Mouse (Mus musculus): ENCODE data around the gene Cracr2b. TPM values are rescaled to one million over a fixed set of nuclear protein-coding genes. Genes with fewer than 3 reads are reported as not detected.
A peak's percentile ranks its signal among the peaks of the same experiment; 100 is the strongest.

Cracr2b gene
- total and polyA plus RNA-seq, 2 experiments from 2014 or later: 6.7 to 7.2 TPM

DNA sequence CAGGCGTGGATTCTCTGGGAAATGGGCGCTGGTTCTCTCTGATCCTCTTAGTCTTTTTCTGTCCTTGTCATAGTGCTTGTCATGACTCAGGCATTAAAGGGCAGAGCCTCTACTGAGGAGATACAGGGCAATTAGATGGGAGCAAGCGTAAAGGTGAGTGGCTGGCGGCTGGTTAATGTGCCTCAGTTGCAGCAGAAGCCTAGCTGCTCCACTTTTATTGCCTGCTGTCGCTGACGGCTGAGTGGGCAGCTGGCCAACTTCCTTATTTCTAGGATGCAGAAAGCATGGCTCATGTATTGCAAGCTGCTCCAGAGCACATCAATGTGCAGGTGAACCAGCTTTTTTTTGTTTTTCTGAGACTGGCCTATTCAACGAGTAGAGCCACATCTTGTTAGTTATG lies 41.9 kb upstream of the Cracr2b start:
- Histone ChIP-seq H3K36me3 (ENCODE audit: insufficient read depth) (no peaks in the 10 kb centered on the region), H3K27me3 (ENCODE audit: insufficient read depth, low read length) (no peaks in the 10 kb centered on the region), H3K9ac (no peak overlapping the region), H3K4me1 (ENCODE audit: insufficient read depth) (peaks cover 3% of the 10 kb centered on the region; the same call in 1 of the 2 replicates), H3K9me3 (ENCODE audit: low read length) (no peaks in the 10 kb centered on the region), H3K4me3 (ENCODE audit: low read depth, low read length) (no peak overlapping the region), H3K27ac (ENCODE audit: low read depth, low read length) (no peak overlapping the region), H3K4me2 (ENCODE audit: low read depth) (no peak overlapping the region)
- DNase-seq (peak; percentile 55), ATAC-seq (no peak)
- TF ChIP-seq CTCF (IDR thresholded peaks at IDR 0.05; ENCODE audit: low read depth): no peak
- WGBS: 62% methylated on average over 7 of the region's 7 CpGs

DNA sequence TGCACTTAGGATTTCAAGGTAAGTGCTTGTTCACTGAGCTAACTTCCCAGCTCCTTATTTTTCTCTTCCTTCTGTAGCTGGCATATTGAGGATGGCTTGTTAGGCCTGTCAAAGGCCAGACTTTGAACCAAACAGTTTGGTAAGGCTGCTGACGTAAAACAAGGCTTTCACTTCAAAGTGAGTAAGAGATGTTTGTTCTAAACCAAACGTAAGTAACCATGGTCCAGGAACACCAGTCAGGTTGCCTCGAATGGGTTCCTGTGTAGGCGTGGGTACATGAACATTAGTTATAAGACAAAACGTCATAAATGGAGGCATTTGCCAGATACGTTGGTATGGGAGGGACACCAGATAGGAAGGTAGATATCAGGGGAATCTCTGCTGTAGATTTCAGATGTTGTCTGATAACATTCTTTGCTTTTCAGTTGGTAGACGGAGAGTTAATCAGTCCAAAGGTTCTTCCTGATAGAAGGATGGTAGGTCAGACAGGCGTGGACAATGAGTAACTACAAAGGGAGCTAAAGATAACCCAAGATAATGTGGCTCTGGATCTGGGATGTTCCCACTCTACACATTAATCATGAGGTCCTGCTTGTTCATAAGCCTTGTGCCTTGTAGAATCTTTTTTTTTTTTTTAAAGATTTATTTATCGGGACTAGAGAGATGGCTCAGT lies 40.7 kb upstream of the Cracr2b start:
- Histone ChIP-seq H3K4me2 (ENCODE audit: low read depth) (no peak overlapping the region), H3K27me3 (ENCODE audit: insufficient read depth, low read length) (no peaks in the 10 kb centered on the region), H3K36me3 (ENCODE audit: insufficient read depth) (no peaks in the 10 kb centered on the region), H3K4me3 (ENCODE audit: low read depth, low read length) (no peak overlapping the region), H3K9ac (no peak overlapping the region), H3K27ac (ENCODE audit: low read depth, low read length) (no peak overlapping the region), H3K4me1 (ENCODE audit: insufficient read depth) (no peaks in the 10 kb centered on the region), H3K9me3 (ENCODE audit: low read length) (no peaks in the 10 kb centered on the region)
- ATAC-seq (no peak), DNase-seq (no peak)
- no peak for TF ChIP-seq CTCF (IDR thresholded peaks at IDR 0.05; ENCODE audit: low read depth)
- WGBS: 87% methylated on average over 9 of the region's 9 CpGs

- 72% methylated on average over 4 of the region's 4 CpGs for WGBS
Measured at GRCm38 (mm10) chr7:141423811-141424210, 37.1 kb upstream of the Cracr2b start.

GRCm38 (mm10) chr7:141426948-141427730 lies 33.8 kb upstream of the Cracr2b start:
- H3K27me3 ChIP-seq (ENCODE audit: insufficient read depth, low read length): no peaks in the 10 kb centered on the region
- no peak for TF ChIP-seq CTCF (IDR thresholded peaks at IDR 0.05; ENCODE audit: low read depth)
- 0 out of 2 replicates have a peak, but pooled peaks cover 8% of the 10 kb centered on the region for H3K4me1 ChIP-seq (ENCODE audit: insufficient read depth)
- H3K9ac ChIP-seq: no peak overlapping the region
- no peak overlapping the region for H3K4me3 ChIP-seq (ENCODE audit: low read depth, low read length)
- no peak overlapping the region for H3K27ac ChIP-seq (ENCODE audit: low read depth, low read length)
- no peaks in the 10 kb centered on the region for H3K9me3 ChIP-seq (ENCODE audit: low read length)
- DNase-seq (no peak), ATAC-seq (no peak)
- peaks cover 30% of the 10 kb centered on the region for H3K36me3 ChIP-seq (ENCODE audit: insufficient read depth)
- 90% methylated on average over 12 of the region's 12 CpGs for WGBS
- no peak overlapping the region for H3K4me2 ChIP-seq (ENCODE audit: low read depth)

More at GRCm38 (mm10) chr7:141423811-141424210, 37.1 kb upstream of the Cracr2b start:
- H3K4me1 ChIP-seq (ENCODE audit: insufficient read depth): 0 out of 2 replicates have a peak, but pooled peaks cover 4% of the 10 kb centered on the region
- H3K27ac ChIP-seq (ENCODE audit: low read depth, low read length): no peak overlapping the region
- H3K36me3 ChIP-seq (ENCODE audit: insufficient read depth): peaks cover 10% of the 10 kb centered on the region
- no peak for ATAC-seq
- H3K27me3 ChIP-seq (ENCODE audit: insufficient read depth, low read length): no peaks in the 10 kb centered on the region
- DNase-seq: no peak
- no peaks in the 10 kb centered on the region for H3K9me3 ChIP-seq (ENCODE audit: low read length)
- no peak overlapping the region for H3K4me2 ChIP-seq (ENCODE audit: low read depth)
- no peak overlapping the region for H3K9ac ChIP-seq
- TF ChIP-seq CTCF (IDR thresholded peaks at IDR 0.05; ENCODE audit: low read depth): no peak
- no peak overlapping the region for H3K4me3 ChIP-seq (ENCODE audit: low read depth, low read length)

DNA sequence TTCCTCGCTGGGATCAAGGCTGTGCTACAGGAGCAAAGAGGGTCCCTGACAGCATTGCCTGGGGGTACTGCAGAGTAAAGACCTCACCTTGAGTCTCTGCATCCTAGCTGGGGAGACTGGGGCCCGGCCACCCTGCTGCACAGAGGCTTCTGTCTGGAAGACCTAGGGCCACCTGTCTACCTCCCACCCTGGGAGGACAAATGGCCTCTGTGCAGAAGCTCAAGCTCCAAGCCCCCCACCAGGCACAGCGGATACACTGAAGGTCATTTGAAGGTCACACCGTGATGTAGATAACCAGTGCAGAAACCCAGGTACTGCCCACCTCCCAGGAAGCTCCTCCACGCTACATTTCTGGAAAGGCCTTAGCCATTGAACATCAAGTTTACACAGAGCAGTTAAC lies 32.2 kb upstream of the Cracr2b start:
- Histone ChIP-seq H3K9ac (peak overlapping the region; percentile 71), H3K9me3 (ENCODE audit: low read length) (no peaks in the 10 kb centered on the region), H3K27me3 (ENCODE audit: insufficient read depth, low read length) (no peaks in the 10 kb centered on the region), H3K4me2 (ENCODE audit: low read depth) (peak overlapping the region; percentile 75), H3K27ac (ENCODE audit: low read depth, low read length) (peak overlapping the region; percentile 77), H3K36me3 (ENCODE audit: insufficient read depth) (peaks cover 46% of the 10 kb centered on the region), H3K4me1 (ENCODE audit: insufficient read depth) (peaks cover 12% of the 10 kb centered on the region), H3K4me3 (ENCODE audit: low read depth, low read length) (peak overlapping the region; percentile 45)
- DNase-seq: no peak
- 50% methylated on average over 5 of the region's 5 CpGs for WGBS
- no peak for ATAC-seq
- no peak for TF ChIP-seq CTCF (IDR thresholded peaks at IDR 0.05; ENCODE audit: low read depth)

- H3K4me3 ChIP-seq (ENCODE audit: low read depth, low read length): peak within 1 kb of the TSS; percentile 45
Measured at GRCm38 (mm10) chr7:141429310-141429709, 31.6 kb upstream of the Cracr2b start, which contains the start of gene Cend1. Cend1 (minus strand) TSS chr7:141429491.

More at GRCm38 (mm10) chr7:141429310-141429709, 31.6 kb upstream of the Cracr2b start, which contains the start of gene Cend1:
- Histone ChIP-seq H3K27ac (ENCODE audit: low read depth, low read length) (peak within 1 kb of the TSS; percentile 77), H3K4me2 (ENCODE audit: low read depth) (peak within 1 kb of the TSS; percentile 75), H3K4me1 (ENCODE audit: insufficient read depth) (peaks cover 16% of the 10 kb centered on the region), H3K9ac (peak within 1 kb of the TSS; percentile 71), H3K36me3 (ENCODE audit: insufficient read depth) (peaks cover 48% of the 10 kb centered on the region), H3K9me3 (ENCODE audit: low read length) (no peaks in the 10 kb centered on the region), H3K27me3 (ENCODE audit: insufficient read depth, low read length) (no peaks in the 10 kb centered on the region)
- 2% methylated on average over 19 of the region's 19 CpGs for WGBS
- DNase-seq: peak; percentile 82
- peak; percentile 38 for TF ChIP-seq CTCF (IDR thresholded peaks at IDR 0.05; ENCODE audit: low read depth)
- ATAC-seq: peak; percentile 90
